Mouse (Mus musculus): ENCODE measurements at regions not wholly inside any gene's neighbourhood (a gene's known extent, or its start where the extent isn't known, plus 50 kb on each side); places are given as distances from the start of the nearest gene placed in this dataset.

DNA sequence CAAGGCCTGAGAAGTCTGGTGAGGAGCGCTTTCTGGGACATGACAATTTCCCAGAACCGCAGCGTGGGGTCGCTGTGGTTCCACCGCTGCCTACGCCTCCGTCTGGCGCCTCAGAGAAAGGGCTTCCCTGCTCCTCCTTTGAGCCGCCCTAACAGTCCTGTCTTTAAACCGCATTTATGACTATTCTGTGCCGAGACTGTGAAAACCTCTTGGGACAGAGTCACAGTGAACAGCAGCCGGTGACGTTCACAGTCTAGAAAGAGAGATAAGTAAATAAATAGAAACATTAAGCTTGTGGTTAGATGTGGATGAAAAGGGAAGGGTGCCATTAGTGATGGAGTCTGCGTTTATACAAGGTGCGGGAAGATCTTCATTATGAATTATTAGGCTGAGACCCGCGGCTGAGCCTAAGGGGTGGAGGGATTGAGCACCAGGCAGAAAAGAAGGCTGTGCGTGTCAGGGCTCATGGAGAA, 59.1 kb upstream of the Ssx2ip start:
- TF ChIP-seq MAFK (IDR thresholded peaks at IDR 0.05; ENCODE audit: insufficient read depth, low read depth, low read length): no peak
- peak; percentile 83; the same call in 1 of the 2 replicates for TF ChIP-seq ZC3H11A (IDR thresholded peaks at IDR 0.05; ENCODE audit: borderline replicate concordance, low read depth, low read length)
